10 mouse cellular contexts compared by ENCODE assay signal in the genomic region with DNA sequence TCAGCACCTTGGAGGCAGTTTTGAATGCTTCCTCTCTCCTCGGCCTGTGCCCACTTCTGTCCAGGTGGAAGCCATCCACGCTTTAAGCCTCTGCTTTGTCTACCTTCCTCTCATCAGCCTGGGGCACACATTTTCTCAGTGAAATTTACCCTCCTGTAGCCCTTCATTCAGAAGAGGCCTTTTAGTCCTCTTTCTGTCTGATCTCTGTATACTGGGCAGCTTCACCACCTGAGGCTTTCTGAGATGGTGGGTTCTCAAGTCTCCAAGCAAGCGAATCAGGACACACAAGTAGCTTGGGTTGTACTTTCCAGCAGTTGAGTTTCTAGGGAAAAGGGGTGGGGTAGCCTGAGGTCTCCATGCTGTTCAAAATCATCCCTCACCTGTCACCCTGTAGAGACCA. TPM values are rescaled to one million over a fixed set of nuclear protein-coding genes. Genes with fewer than 3 reads are reported as not detected.
A peak's percentile ranks its signal among the peaks of the same experiment; 100 is the strongest.
DNase-seq lines count a peak whose midpoint lies in the region; ATAC-seq and TF ChIP-seq lines count a peak whose summit lies in the region.
"Had no signal": no experiment of that assay in that cellular context is flagged by ENCODE, and none has a peak within 500 bp of the region (broad histone marks: within the 10 kb centered on the region; RNA-seq: fewer than 3 reads in every experiment).

No protein-coding gene starts in this region.

- 93% methylated on average over 3 of the region's 3 CpGs for WGBS in kidney, postnatal 0 days
- WGBS in embryonic facial prominence, embryonic 14.5 days = 87% methylated on average over 3 of the region's 3 CpGs
- 88% methylated on average over 3 of the region's 3 CpGs for WGBS in intestine, postnatal 0 days
- WGBS in midbrain, postnatal 0 days = 88% methylated on average over 3 of the region's 3 CpGs

- intact Hi-C loops in gastrocnemius, adult 2 months (cut with DNase I) = no loop called here

- no peak for ATAC-seq in kidney, postnatal 0 days (replicated peaks; ENCODE audit: low FRiP score, low read depth)
- ATAC-seq in embryonic facial prominence, embryonic 14.5 days (ENCODE audit: low read depth) = no peak
- no peak for ATAC-seq in intestine, postnatal 0 days
- ATAC-seq in midbrain, postnatal 0 days (ENCODE audit: low FRiP score) = no peak

- H3K9ac ChIP-seq in kidney, postnatal 0 days (ENCODE audit: low read depth, low read length) = no peak overlapping the region
- peak overlapping the region; percentile 83; the same call in 1 of the 2 replicates for H3K9ac ChIP-seq in embryonic facial prominence, embryonic 14.5 days (ENCODE audit: low read depth, low read length)
- no peak overlapping the region for H3K9ac ChIP-seq in intestine, postnatal 0 days (ENCODE audit: low read depth, low read length)
- 0 out of 2 replicates have a peak overlapping the region, but pooled peaks have one; percentile 86 for H3K9ac ChIP-seq in midbrain, postnatal 0 days (replicated peaks; ENCODE audit: low read length, poor library complexity, severe bottlenecking)

- H3K9me3 ChIP-seq in kidney, postnatal 0 days (replicated peaks; ENCODE audit: low read length) = no peaks in the 10 kb centered on the region
- H3K9me3 ChIP-seq in embryonic facial prominence, embryonic 14.5 days (ENCODE audit: control insufficient read depth, low read length) = no peaks in the 10 kb centered on the region
- no peaks in the 10 kb centered on the region for H3K9me3 ChIP-seq in intestine, postnatal 0 days (ENCODE audit: control insufficient read depth)
- no peaks in the 10 kb centered on the region for H3K9me3 ChIP-seq in midbrain, postnatal 0 days (ENCODE audit: low read length)

- no peaks in the 10 kb centered on the region for H3K27me3 ChIP-seq in kidney, postnatal 0 days (ENCODE audit: insufficient read depth, low read length)
- no peaks in the 10 kb centered on the region for H3K27me3 ChIP-seq in embryonic facial prominence, embryonic 14.5 days (replicated peaks; ENCODE audit: control insufficient read depth, insufficient read depth, low read length)
- no peaks in the 10 kb centered on the region for H3K27me3 ChIP-seq in intestine, postnatal 0 days (replicated peaks; ENCODE audit: control insufficient read depth, insufficient read depth, low read length)
- no peaks in the 10 kb centered on the region for H3K27me3 ChIP-seq in midbrain, postnatal 0 days (ENCODE audit: insufficient read depth, low read length)

- H3K27ac ChIP-seq in kidney, postnatal 0 days = no peak overlapping the region
- H3K27ac ChIP-seq in embryonic facial prominence, embryonic 14.5 days (replicated peaks; ENCODE audit: low read depth, low read length) = no peak overlapping the region
- no peak overlapping the region for H3K27ac ChIP-seq in intestine, postnatal 0 days (ENCODE audit: low read depth, low read length)
- peak overlapping the region; percentile 18; the same call in 1 of the 2 replicates for H3K27ac ChIP-seq in midbrain, postnatal 0 days (ENCODE audit: low read depth, low read length)
- H3K27ac ChIP-seq in gastrocnemius, adult 2 months = no peak overlapping the region

- H3K4me2 ChIP-seq in kidney, postnatal 0 days (ENCODE audit: low read length) = 0 out of 2 replicates have a peak overlapping the region, but pooled peaks have one; percentile 98
- H3K4me2 ChIP-seq in embryonic facial prominence, embryonic 14.5 days (ENCODE audit: low read depth, low read length) = peak overlapping the region; percentile 93
- H3K4me2 ChIP-seq in intestine, postnatal 0 days (replicated peaks; ENCODE audit: low read depth) = 0 out of 2 replicates have a peak overlapping the region, but pooled peaks have one; percentile 27
- peak overlapping the region; percentile 92 for H3K4me2 ChIP-seq in midbrain, postnatal 0 days (ENCODE audit: low read depth, low read length, poor library complexity, severe bottlenecking)

- H3K4me3 ChIP-seq in kidney, postnatal 0 days (replicated peaks; ENCODE audit: low read depth, low read length) = no peak overlapping the region
- peak overlapping the region; percentile 79; the same call in 1 of the 2 replicates for H3K4me3 ChIP-seq in embryonic facial prominence, embryonic 14.5 days (ENCODE audit: low read depth, low read length)
- H3K4me3 ChIP-seq in intestine, postnatal 0 days (ENCODE audit: low read depth, low read length) = no peak overlapping the region
- peak overlapping the region; percentile 65; the same call in 1 of the 2 replicates for H3K4me3 ChIP-seq in midbrain, postnatal 0 days (ENCODE audit: low read depth, low read length)
- H3K4me3 ChIP-seq in gastrocnemius, adult 2 months = no peak overlapping the region; the same call in 1 of the 2 replicates

- peaks cover 15% of the 10 kb centered on the region for H3K36me3 ChIP-seq in kidney, postnatal 0 days (ENCODE audit: insufficient read depth, low read length)
- H3K36me3 ChIP-seq in embryonic facial prominence, embryonic 14.5 days (ENCODE audit: control insufficient read depth, insufficient read depth, low read length) = peaks cover 35% of the 10 kb centered on the region
- H3K36me3 ChIP-seq in intestine, postnatal 0 days (ENCODE audit: control insufficient read depth, insufficient read depth) = peaks cover 10% of the 10 kb centered on the region; the same call in 1 of the 2 replicates
- peaks cover 22% of the 10 kb centered on the region for H3K36me3 ChIP-seq in midbrain, postnatal 0 days (ENCODE audit: insufficient read depth, low read length)

- TF ChIP-seq CTCF in kidney, postnatal 0 days (IDR thresholded peaks at IDR 0.05; ENCODE audit: low read depth) = no peak
- no peak for TF ChIP-seq CTCF in intestine, postnatal 0 days (IDR thresholded peaks at IDR 0.05; ENCODE audit: low read depth)
- no peak for TF ChIP-seq CTCF in midbrain, postnatal 0 days (IDR thresholded peaks at IDR 0.05)
- TF ChIP-seq CTCF in gastrocnemius, adult 2 months (IDR thresholded peaks at IDR 0.05) = no peak

- DNase-seq in kidney, postnatal 0 days (ENCODE audit: low spot score) = no peak
- DNase-seq in kidney, adult 8-10 months = no peak
- DNase-seq in embryonic facial prominence, embryonic 14.5 days (ENCODE audit: low spot score) = no peak
- no peak for DNase-seq in midbrain, postnatal 0 days (ENCODE audit: low spot score)
- no peak for DNase-seq in gastrocnemius, adult 8-10 months (ENCODE audit: low spot score in 2 of 2)
- DNase-seq in left cerebral cortex, adult 9 months (ENCODE audit: low spot score in 2 of 2) = no peak
- no peak for DNase-seq in gastrocnemius, adult 2 months
- DNase-seq: gastrocnemius, postnatal 25 days had no signal

- H3K4me1 ChIP-seq in kidney, postnatal 0 days (replicated peaks; ENCODE audit: insufficient read depth, low read length) = 0 out of 2 replicates have a peak, but pooled peaks cover 6% of the 10 kb centered on the region
- peaks cover 9% of the 10 kb centered on the region; the same call in 1 of the 2 replicates for H3K4me1 ChIP-seq in embryonic facial prominence, embryonic 14.5 days (ENCODE audit: control insufficient read depth, insufficient read depth, low read length)
- 0 out of 2 replicates have a peak, but pooled peaks cover 4% of the 10 kb centered on the region for H3K4me1 ChIP-seq in intestine, postnatal 0 days (replicated peaks; ENCODE audit: control insufficient read depth, insufficient read depth, low read length)
- H3K4me1 ChIP-seq in midbrain, postnatal 0 days (ENCODE audit: insufficient read depth, low read length) = peaks cover 13% of the 10 kb centered on the region

RNA-seq across cellular contexts. Expression of a gene that starts 1.5 kb away (rescaled TPM):
- polyA plus RNA-seq in kidney, postnatal 0 days (2015; fragmentation: Nextera tagmentation; extraction: Ambion mirVana) = 38.9 and 41.7 TPM in 2 replicates
- polyA plus RNA-seq in embryonic facial prominence, embryonic 14.5 days (2014; fragmentation: Nextera tagmentation; extraction: Ambion mirVana) = 82.2 and 88.4 TPM in 2 replicates
- polyA plus RNA-seq in intestine, postnatal 0 days (2015; fragmentation: Nextera tagmentation; extraction: Ambion mirVana) = 11.3 and 12.7 TPM in 2 replicates
- 51.2 and 65.2 TPM in 2 replicates for total RNA-seq in midbrain, postnatal 0 days (2014; rRNA removed)
- 63.6 and 69.4 TPM in 2 replicates for polyA plus RNA-seq in midbrain, postnatal 0 days (2015; fragmentation: Nextera tagmentation; extraction: Ambion mirVana)
- total RNA-seq in gastrocnemius, adult 8-10 months (2022) = 1 to 10 TPM; 1.5 to 5.2 (median 3.6) TPM
- total RNA-seq in gastrocnemius, adult 2 months (2021) = 1 to 10 TPM; 2.7 to 2.8 TPM

RNA-seq across cellular contexts. Expression of a gene that starts 5.9 kb away (rescaled TPM):
- not detected in 2 replicates for polyA plus RNA-seq in kidney, postnatal 0 days (2015; fragmentation: Nextera tagmentation; extraction: Ambion mirVana)
- polyA plus RNA-seq in embryonic facial prominence, embryonic 14.5 days (2014; fragmentation: Nextera tagmentation; extraction: Ambion mirVana) = not detected in 2 replicates
- not detected in 2 replicates for polyA plus RNA-seq in intestine, postnatal 0 days (2015; fragmentation: Nextera tagmentation; extraction: Ambion mirVana)
- total RNA-seq in midbrain, postnatal 0 days (2014; rRNA removed) = not detected in 2 replicates
- polyA plus RNA-seq in midbrain, postnatal 0 days (2015; fragmentation: Nextera tagmentation; extraction: Ambion mirVana) = not detected in 2 replicates
- total RNA-seq in gastrocnemius, adult 8-10 months (2022) = not detected
- total RNA-seq in gastrocnemius, adult 2 months (2021) = not detected
- total RNA-seq: gastrocnemius, postnatal 25 days; left cerebral cortex, postnatal 36 days had no signal

RNA-seq across cellular contexts. Expression of a gene that starts 12.2 kb away (rescaled TPM):
- polyA plus RNA-seq in kidney, postnatal 0 days (2015; fragmentation: Nextera tagmentation; extraction: Ambion mirVana) = 22.6 and 23.4 TPM in 2 replicates
- polyA plus RNA-seq in embryonic facial prominence, embryonic 14.5 days (2014; fragmentation: Nextera tagmentation; extraction: Ambion mirVana) = 21.2 and 26.8 TPM in 2 replicates
- polyA plus RNA-seq in intestine, postnatal 0 days (2015; fragmentation: Nextera tagmentation; extraction: Ambion mirVana) = 6.8 and 8.0 TPM in 2 replicates
- 50.8 and 54.4 TPM in 2 replicates for total RNA-seq in midbrain, postnatal 0 days (2014; rRNA removed)
- 61.9 and 68.2 TPM in 2 replicates for polyA plus RNA-seq in midbrain, postnatal 0 days (2015; fragmentation: Nextera tagmentation; extraction: Ambion mirVana)
- 1 to 10 TPM; 6.7 to 8.4 (median 7.3) TPM for total RNA-seq in gastrocnemius, adult 8-10 months (2022)
- total RNA-seq in gastrocnemius, adult 2 months (2021) = 1 to 10 TPM; 6.9 to 7.6 TPM

RNA-seq across cellular contexts. Expression of a gene that starts 20.9 kb away (rescaled TPM):
- polyA plus RNA-seq in kidney, postnatal 0 days (2015; fragmentation: Nextera tagmentation; extraction: Ambion mirVana) = 56.6 and 62.2 TPM in 2 replicates
- polyA plus RNA-seq in embryonic facial prominence, embryonic 14.5 days (2014; fragmentation: Nextera tagmentation; extraction: Ambion mirVana) = 43.9 and 46.5 TPM in 2 replicates
- 24.7 and 28.5 TPM in 2 replicates for polyA plus RNA-seq in intestine, postnatal 0 days (2015; fragmentation: Nextera tagmentation; extraction: Ambion mirVana)
- total RNA-seq in midbrain, postnatal 0 days (2014; rRNA removed) = 8.3 and 15.4 TPM in 2 replicates
- polyA plus RNA-seq in midbrain, postnatal 0 days (2015; fragmentation: Nextera tagmentation; extraction: Ambion mirVana) = 9.2 and 11.2 TPM in 2 replicates
- total RNA-seq in gastrocnemius, adult 8-10 months (2022) = 10 to 100 TPM in 2 of 4 experiments, 1 to 10 TPM in 2; 3.9 to 13.4 (median 7.1) TPM
- total RNA-seq in gastrocnemius, adult 2 months (2021) = 10 to 100 TPM; 10.4 to 15.3 TPM

RNA-seq across cellular contexts. Expression of a gene that starts 22.5 kb away (rescaled TPM):
- 0.19 and 0.25 TPM in 2 replicates for polyA plus RNA-seq in kidney, postnatal 0 days (2015; fragmentation: Nextera tagmentation; extraction: Ambion mirVana)
- polyA plus RNA-seq in embryonic facial prominence, embryonic 14.5 days (2014; fragmentation: Nextera tagmentation; extraction: Ambion mirVana) = 2.0 and 2.5 TPM in 2 replicates
- polyA plus RNA-seq in intestine, postnatal 0 days (2015; fragmentation: Nextera tagmentation; extraction: Ambion mirVana) = 0.64 and 0.78 TPM in 2 replicates
- total RNA-seq in midbrain, postnatal 0 days (2014; rRNA removed) = 195 and 210 TPM in 2 replicates
- 88.1 and 93.6 TPM in 2 replicates for polyA plus RNA-seq in midbrain, postnatal 0 days (2015; fragmentation: Nextera tagmentation; extraction: Ambion mirVana)
- total RNA-seq in gastrocnemius, adult 8-10 months (2022) = not detected
- total RNA-seq in gastrocnemius, adult 2 months (2021) = not detected
- total RNA-seq: gastrocnemius, postnatal 25 days had no signal

Comparison
In these comparisons a context has a peak if more than half of its experiments do, and no peak if none do; other contexts are left out.
1. H3K4me2 ChIP-seq: peak in every context shown above with its lines; median percentile 98 in kidney, postnatal 0 days; 93 in embryonic facial prominence, embryonic 14.5 days; 92 in midbrain, postnatal 0 days; 27 in intestine, postnatal 0 days.
2. H3K4me3 ChIP-seq: peak in embryonic facial prominence, embryonic 14.5 days (single experiment) and midbrain, postnatal 0 days (single experiment); none in kidney, postnatal 0 days (single experiment), intestine, postnatal 0 days (single experiment) and gastrocnemius, adult 2 months (single experiment).
3. H3K9ac ChIP-seq: peak in embryonic facial prominence, embryonic 14.5 days (single experiment) and midbrain, postnatal 0 days (single experiment); none in kidney, postnatal 0 days (single experiment) and intestine, postnatal 0 days (single experiment).